Mouse (Mus musculus) heart, postnatal 36 days (tissue): ENCODE measurements around the gene Gm2026. TPM values are rescaled to one million over a fixed set of nuclear protein-coding genes. Genes with fewer than 3 reads are reported as not detected.
"Not testable (repeated sequence)": the region's sequence is repeated elsewhere in the genome, so short reads cannot be mapped to it uniquely, and the experiment has no call there.

Experiments used
- DNase-seq, 2 experiments: peaks; one replicate each; pipeline ENCODE4 v3.0.0; 2021 to 2022
- intact Hi-C: fragments of 180-260 bp; cut with DNase I; formaldehyde crosslinking; loops from one replicate; pipeline ENCODE4 v1.15.1; 2025
- total RNA-seq, 2 experiments: library from RNA; stranded (reverse); gene quantifications; 2 replicates each; pipeline ENCODE4 v1.2.3; 2021

Gm2026 gene
- total RNA-seq, result 10 to 100 TPM; 15.2 to 18.7 TPM

DNA sequence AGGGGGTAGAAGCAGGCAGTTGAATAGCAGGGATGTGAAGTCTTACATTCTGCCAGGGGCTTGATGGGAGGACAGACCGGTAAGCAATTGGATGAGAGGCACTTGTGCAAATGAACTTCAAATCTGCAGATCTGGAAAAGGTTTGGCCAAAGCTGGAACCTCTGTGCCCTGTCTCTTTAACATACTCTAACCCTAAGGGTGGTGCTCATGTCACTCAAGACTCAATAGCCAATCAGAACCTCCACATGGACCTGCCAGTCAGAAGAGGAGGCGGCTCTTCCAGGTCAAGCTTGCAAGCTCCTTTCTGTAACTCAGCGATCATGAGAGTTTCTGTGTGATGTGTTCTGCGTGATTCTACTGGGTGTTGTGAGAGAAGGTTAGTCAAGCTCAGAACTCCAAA, at the start of gene Gm2026:
Gene Gm2026 (plus strand): TSS at position 301 of the 400 bp plus-strand sequence.
- DNase-seq, intact Hi-C loops: not testable (repeated sequence)

GRCm38 (mm10) chr2:175931000-175931399, 34.1 kb upstream of the Gm2026 start, which contains the start of gene Zfp966:
Gene Zfp966 (minus strand): TSS chr2:175931100.
- DNase-seq, intact Hi-C loops: not testable (repeated sequence)

Other genes with a start within 250 kb of the Gm2026 start
- not detected for gene Gm2007, start 223.8 kb upstream of the Gm2026 start, total RNA-seq
- gene Gm14288, start 164.2 kb upstream of the Gm2026 start, total RNA-seq, result 10 to 100 TPM; 12.2 to 14.0 TPM
- gene Gm6710, start 96.1 kb upstream of the Gm2026 start, total RNA-seq, result 10 to 100 TPM; 14.2 to 17.4 TPM
- gene Zfp966, start 34.2 kb upstream of the Gm2026 start, total RNA-seq, result 10 to 100 TPM; 12.3 to 13.1 TPM
- gene Gm2004, start 184.5 kb downstream of the Gm2026 start, total RNA-seq, result 10 to 100 TPM; 19.5 to 21.3 TPM